Mouse (Mus musculus) hindbrain, embryonic 14.5 days (tissue): ENCODE data around the gene Mrpl57. TPM values are rescaled to one million over a fixed set of nuclear protein-coding genes. Genes with fewer than 3 reads are reported as not detected.
A peak's percentile ranks its signal among the peaks of the same experiment; 100 is the strongest.
"Not testable (repeated sequence)": the region's sequence is repeated elsewhere in the genome, so short reads cannot be mapped to it uniquely, and the experiment has no call there.

ENCODE experiments used
- ATAC-seq: fragments of 200-750 bp; cut with Nextera tagmentation; 2 replicates; pipeline ENCODE4 v1.8.0; 2017; ENCODE audit warnings: moderate number of reproducible peaks, mild to moderate bottlenecking, moderate TSS enrichment, moderate library complexity; ENCODE audit not compliant: low FRiP score
- DNase-seq: peaks from one replicate; pipeline ENCODE4 v3.0.0-alpha.2; 2015; ENCODE audit warnings: low spot score
- H3K27ac ChIP-seq: fragments of 300-500 bp; sonication (generic); 2 replicates; pipeline ENCODE4 v1.5.1; 2014; ENCODE audit warnings: mild to moderate bottlenecking, moderate library complexity
- H3K27me3 ChIP-seq: fragments of 300-500 bp; sonication (generic); 2 replicates; pipeline ENCODE4 v1.6.1; 2014; ENCODE audit warnings: mild to moderate bottlenecking, low read length, mixed read lengths; ENCODE audit not compliant: control insufficient read depth, insufficient read depth
- H3K36me3 ChIP-seq: fragments of 300-500 bp; sonication (generic); replicated peaks from 2 replicates; pipeline ENCODE4 v1.6.1; 2014; ENCODE audit not compliant: control insufficient read depth, insufficient read depth
- H3K4me1 ChIP-seq: fragments of 300-500 bp; sonication (generic); replicated peaks from 2 replicates; pipeline ENCODE4 v1.6.1; 2014; ENCODE audit warnings: antibody characterized with exemption, low read length, mixed read lengths; ENCODE audit not compliant: control insufficient read depth, insufficient read depth
- H3K4me2 ChIP-seq: fragments of 300-500 bp; sonication (generic); replicated peaks from 2 replicates; pipeline ENCODE4 v1.6.1; 2014; ENCODE audit warnings: mild to moderate bottlenecking, moderate library complexity
- H3K4me3 ChIP-seq: fragments of 300-500 bp; sonication (generic); replicated peaks from 2 replicates; pipeline ENCODE4 v1.5.1; 2014; ENCODE audit warnings: mild to moderate bottlenecking, low read length
- H3K9ac ChIP-seq: fragments of 300-500 bp; sonication (generic); 2 replicates; pipeline ENCODE4 v1.6.1; 2014
- H3K9me3 ChIP-seq: fragments of 300-500 bp; sonication (generic); 2 replicates; pipeline ENCODE4 v1.6.1; 2016; ENCODE audit warnings: low read length; ENCODE audit not compliant: control insufficient read depth
- WGBS: fragments of 180-500 bp; shearing (Covaris S2); extraction: QIAGEN DNeasy Blood & Tissue Kit; methylation state at CpG from one replicate; pipeline ENCODE4 v1.1.7; 2014; 5-methylcytosine and 5-hydroxymethylcytosine counted together
- polyA plus RNA-seq: library from polyadenylated mRNA; unstranded; fragments of >200 nt; fragmentation: Nextera tagmentation; extraction: Ambion mirVana; gene quantifications from 2 replicates; pipeline ENCODE4 v1.2.1, GENCODE M21; 2014

Gene Mrpl57
- polyA plus RNA-seq, 1 experiment from 2014 or later: 176 TPM

DNA sequence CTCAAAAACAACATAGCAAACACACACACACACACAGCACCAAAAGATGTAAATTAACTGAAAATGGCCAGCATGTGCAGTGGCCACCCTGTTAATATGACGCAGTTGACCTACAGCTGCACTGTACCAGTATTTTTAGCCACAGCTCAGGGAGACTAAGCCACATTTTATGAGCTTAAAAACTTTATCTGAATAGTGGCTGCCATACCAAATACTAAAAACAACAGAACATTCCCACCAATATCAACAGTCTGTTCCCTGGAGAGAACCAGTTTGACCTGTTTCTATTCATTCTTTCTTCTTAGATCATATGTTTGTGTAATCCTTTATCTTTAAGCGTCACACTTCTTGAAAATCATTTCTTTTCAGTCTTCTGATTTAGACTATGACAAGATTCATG is 15.1 kb upstream of the Mrpl57 start:
- H3K27ac ChIP-seq: no peak overlapping the region
- H3K27me3 ChIP-seq: no peaks in the 10 kb centered on the region
- H3K4me1 ChIP-seq: no peaks in the 10 kb centered on the region
- ATAC-seq: no peak
- H3K9ac ChIP-seq: no peak overlapping the region
- no peak overlapping the region for H3K4me2 ChIP-seq
- 95% methylated on average over 2 of the region's 2 CpGs for WGBS
- no peaks in the 10 kb centered on the region for H3K9me3 ChIP-seq
- H3K36me3 ChIP-seq: peaks cover 25% of the 10 kb centered on the region
- no peak overlapping the region for H3K4me3 ChIP-seq
- DNase-seq: no peak

GRCm38 (mm10) chr14:57811844-57812243 is 14.2 kb upstream of the Mrpl57 start:
- Histone ChIP-seq H3K4me3 (no peak overlapping the region), H3K9me3 (no peaks in the 10 kb centered on the region), H3K27ac (no peak overlapping the region), H3K36me3 (peaks cover 15% of the 10 kb centered on the region), H3K4me1 (no peaks in the 10 kb centered on the region), H3K9ac (no peak overlapping the region), H3K27me3 (no peaks in the 10 kb centered on the region), H3K4me2 (no peak overlapping the region)
- ATAC-seq (no peak), DNase-seq (no peak)
- 98% methylated on average over 5 of the region's 5 CpGs for WGBS

DNA sequence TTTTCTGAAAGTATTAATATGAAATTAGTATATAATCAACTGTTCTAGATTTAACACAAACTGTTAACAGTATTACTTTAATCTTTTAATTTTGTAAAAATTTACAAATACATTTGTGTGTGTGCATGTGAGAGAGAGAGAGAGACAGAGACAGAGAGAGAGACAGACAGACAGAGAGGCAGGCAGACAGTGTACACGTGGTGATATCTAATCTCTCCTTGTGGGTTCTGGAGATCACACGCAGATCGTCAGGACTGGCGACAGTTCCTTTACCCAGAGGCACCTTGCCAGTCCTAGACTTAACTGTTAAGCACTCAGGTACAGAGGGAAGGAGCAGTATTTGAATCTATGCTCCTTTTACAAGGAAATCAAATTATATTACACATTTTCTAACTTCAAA is 5.2 kb upstream of the Mrpl57 start:
- no peaks in the 10 kb centered on the region; the same call in 1 of the 2 replicates for H3K4me1 ChIP-seq

GRCm38 (mm10) chr14:57827284-57827683 is 1.2 kb downstream of the Mrpl57 start:
- DNase-seq (no peak), ATAC-seq (no peak)
- 73% methylated on average over 1 of the region's 1 CpGs for WGBS
- Histone ChIP-seq H3K36me3 (no peaks in the 10 kb centered on the region), H3K27me3 (no peaks in the 10 kb centered on the region), H3K27ac (peak overlapping the region; percentile 91), H3K9ac (peak overlapping the region; percentile 89), H3K4me1 (peaks cover 16% of the 10 kb centered on the region), H3K9me3 (no peaks in the 10 kb centered on the region), H3K4me3 (peak overlapping the region; percentile 76), H3K4me2 (peak overlapping the region; percentile 71)

More for the DNA sequence above, 5.2 kb upstream of the Mrpl57 start:
- no peak for ATAC-seq
- 94% methylated on average over 4 of the region's 4 CpGs for WGBS
- H3K9ac ChIP-seq: no peak overlapping the region
- no peak overlapping the region for H3K27ac ChIP-seq
- peaks cover 18% of the 10 kb centered on the region; the same call in 1 of the 2 replicates for H3K36me3 ChIP-seq
- H3K4me2 ChIP-seq: no peak overlapping the region
- no peaks in the 10 kb centered on the region for H3K27me3 ChIP-seq
- H3K4me3 ChIP-seq: no peak overlapping the region
- DNase-seq: no peak
- no peaks in the 10 kb centered on the region for H3K9me3 ChIP-seq

DNA sequence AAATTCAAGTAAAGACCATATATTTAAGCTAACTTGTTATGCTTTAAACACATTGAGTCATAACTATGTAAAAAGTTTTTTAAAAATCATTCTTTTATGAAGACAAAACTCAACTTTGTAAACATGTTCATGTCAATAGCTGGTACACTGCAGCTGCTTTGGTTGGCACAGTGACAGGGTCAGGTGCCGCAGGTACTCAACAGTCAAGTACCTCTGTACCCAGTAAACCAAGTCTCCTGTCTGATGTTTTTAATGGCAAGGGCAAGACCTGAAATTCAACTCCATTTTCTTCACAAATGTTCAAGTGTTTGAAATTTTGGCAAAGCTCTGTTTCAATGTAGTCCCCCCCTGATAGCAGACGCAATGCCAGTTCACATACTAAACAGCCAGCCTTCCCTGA is 7.5 kb downstream of the Mrpl57 start:
- H3K36me3 ChIP-seq: peaks cover 45% of the 10 kb centered on the region
- H3K9me3 ChIP-seq: no peaks in the 10 kb centered on the region
- no peak overlapping the region for H3K27ac ChIP-seq
- no peaks in the 10 kb centered on the region for H3K4me1 ChIP-seq
- ATAC-seq: no peak
- H3K9ac ChIP-seq: no peak overlapping the region
- no peak overlapping the region for H3K4me2 ChIP-seq
- 97% methylated on average over 2 of the region's 2 CpGs for WGBS
- no peak overlapping the region for H3K4me3 ChIP-seq
- H3K27me3 ChIP-seq: no peaks in the 10 kb centered on the region
- DNase-seq: no peak

GRCm38 (mm10) chr14:57835157-57835556 is 9.1 kb downstream of the Mrpl57 start:
- H3K36me3 ChIP-seq: peaks cover 60% of the 10 kb centered on the region
- 94% methylated on average over 10 of the region's 10 CpGs for WGBS
- DNase-seq: no peak

GRCm38 (mm10) chr14:57844535-57844934 is 18.5 kb downstream of the Mrpl57 start:
- Histone ChIP-seq H3K36me3 (peaks cover 77% of the 10 kb centered on the region), H3K27me3 (no peaks in the 10 kb centered on the region), H3K4me3 (no peak overlapping the region), H3K9ac (no peak overlapping the region), H3K27ac (no peak overlapping the region), H3K4me2 (no peak overlapping the region), H3K4me1 (no peaks in the 10 kb centered on the region), H3K9me3 (no peaks in the 10 kb centered on the region)
- ATAC-seq: no peak
- no peak for DNase-seq
- 93% methylated on average over 3 of the region's 3 CpGs for WGBS

More at GRCm38 (mm10) chr14:57835157-57835556, 9.1 kb downstream of the Mrpl57 start:
- Histone ChIP-seq H3K27ac (no peak overlapping the region), H3K4me3 (no peak overlapping the region), H3K27me3 (no peaks in the 10 kb centered on the region), H3K4me1 (no peaks in the 10 kb centered on the region), H3K9me3 (no peaks in the 10 kb centered on the region), H3K9ac (no peak overlapping the region), H3K4me2 (no peak overlapping the region)
- ATAC-seq: no peak

DNA sequence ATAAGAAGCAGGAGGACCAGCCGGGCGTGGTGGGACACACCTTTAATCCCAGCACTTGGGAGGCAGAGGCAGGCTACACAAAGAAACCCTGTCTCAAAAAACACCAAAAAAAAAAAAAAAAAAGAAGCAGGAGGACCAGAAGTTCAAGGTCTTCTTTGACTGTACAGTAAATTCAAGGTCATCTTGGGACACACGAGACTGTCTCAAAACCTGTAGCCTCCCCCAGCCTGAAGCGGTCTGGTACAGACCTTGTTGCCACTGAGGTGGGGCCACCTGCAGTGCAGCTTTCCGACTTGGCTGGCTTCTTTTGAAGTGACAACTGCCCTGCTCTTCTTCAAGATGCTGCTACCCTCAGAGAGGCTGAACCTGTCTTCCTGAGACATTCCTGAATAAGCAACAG is 22.0 kb downstream of the Mrpl57 start:
- H3K36me3 ChIP-seq: peaks cover 67% of the 10 kb centered on the region
- H3K4me1 ChIP-seq, H3K4me2 ChIP-seq, ATAC-seq, H3K9me3 ChIP-seq, H3K9ac ChIP-seq, H3K4me3 ChIP-seq, H3K27me3 ChIP-seq, H3K27ac ChIP-seq, DNase-seq: not testable (repeated sequence)
- 76% methylated on average over 5 of the region's 5 CpGs for WGBS

GRCm38 (mm10) chr14:57848646-57849045 is 22.6 kb downstream of the Mrpl57 start:
- no peaks in the 10 kb centered on the region for H3K4me1 ChIP-seq
- no peak overlapping the region for H3K4me2 ChIP-seq
- ATAC-seq (no peak), DNase-seq (no peak)
- H3K36me3 ChIP-seq: peaks cover 73% of the 10 kb centered on the region
- no peaks in the 10 kb centered on the region for H3K27me3 ChIP-seq
- H3K27ac ChIP-seq: no peak overlapping the region
- H3K9ac ChIP-seq: no peak overlapping the region
- 98% methylated on average over 2 of the region's 2 CpGs for whole genome bisulfite sequencing
- H3K4me3 ChIP-seq: no peak overlapping the region
- H3K9me3 ChIP-seq: no peaks in the 10 kb centered on the region

GRCm38 (mm10) chr14:57850330-57850729 is 24.3 kb downstream of the Mrpl57 start:
- Histone ChIP-seq H3K4me1 (no peaks in the 10 kb centered on the region), H3K27ac (no peak overlapping the region), H3K9me3 (no peaks in the 10 kb centered on the region), H3K9ac (no peak overlapping the region), H3K27me3 (no peaks in the 10 kb centered on the region), H3K4me3 (no peak overlapping the region), H3K36me3 (peaks cover 70% of the 10 kb centered on the region), H3K4me2 (no peak overlapping the region)
- WGBS: 89% methylated on average over 3 of the region's 3 CpGs
- DNase-seq (no peak), ATAC-seq (no peak)
